In genomic region chr4:131266764-131267163, GRCm38 (mm10) we compare ENCODE assay signal across 20 mouse cellular contexts.
DNase-seq lines count a peak whose midpoint lies in the region; ATAC-seq and TF ChIP-seq lines count a peak whose summit lies in the region.
"Had no signal": no experiment of that assay in that cellular context is flagged by ENCODE, and none has a peak within 500 bp of the region (broad histone marks: within the 10 kb centered on the region; RNA-seq: fewer than 3 reads in every experiment).

No protein-coding gene starts in this region.

- 7% methylated on average over 8 of the region's 9 CpGs for WGBS in embryonic facial prominence, embryonic 14.5 days
- WGBS in embryonic facial prominence, embryonic 10.5 days: 6% methylated on average over 9 of the region's 9 CpGs
- 4% methylated on average over 9 of the region's 9 CpGs for WGBS in forebrain, postnatal 0 days

- no peak overlapping the region for H3K4me2 ChIP-seq in embryonic facial prominence, embryonic 14.5 days (ENCODE audit: low read depth, low read length)
- no peak overlapping the region for H3K4me2 ChIP-seq in forebrain, postnatal 0 days (ENCODE audit: low read depth)
- H3K4me2 ChIP-seq: embryonic facial prominence, embryonic 12.5 days; heart, embryonic 15.5 days; hindbrain, embryonic 15.5 days had no signal

- no peak overlapping the region for H3K27ac ChIP-seq in embryonic facial prominence, embryonic 14.5 days (replicated peaks; ENCODE audit: low read depth, low read length)
- H3K27ac ChIP-seq in embryonic facial prominence, embryonic 10.5 days (replicated peaks): no peak overlapping the region
- no peak overlapping the region for H3K27ac ChIP-seq in forebrain, postnatal 0 days (ENCODE audit: low read depth, low read length)
- H3K27ac ChIP-seq: embryonic facial prominence, embryonic 12.5 days; gastrocnemius, adult 2 months; heart, embryonic 15.5 days; hindbrain, embryonic 15.5 days; macrophage had no signal

- no peaks in the 10 kb centered on the region; the same call in 1 of the 2 replicates for H3K27me3 ChIP-seq in embryonic facial prominence, embryonic 14.5 days (replicated peaks; ENCODE audit: control insufficient read depth, insufficient read depth, low read length)
- H3K27me3 ChIP-seq in embryonic facial prominence, embryonic 10.5 days (replicated peaks; ENCODE audit: low read depth, poor library complexity, severe bottlenecking): peaks cover 45% of the 10 kb centered on the region
- H3K27me3 ChIP-seq in forebrain, postnatal 0 days (ENCODE audit: insufficient read depth, low read length): no peaks in the 10 kb centered on the region

- no peaks in the 10 kb centered on the region for H3K9me3 ChIP-seq in embryonic facial prominence, embryonic 14.5 days (ENCODE audit: control insufficient read depth, low read length)
- no peaks in the 10 kb centered on the region for H3K9me3 ChIP-seq in embryonic facial prominence, embryonic 10.5 days
- no peaks in the 10 kb centered on the region for H3K9me3 ChIP-seq in forebrain, postnatal 0 days (ENCODE audit: low read length)
- H3K9me3 ChIP-seq: embryonic facial prominence, embryonic 12.5 days; heart, embryonic 15.5 days; hindbrain, embryonic 15.5 days had no signal

- no peak overlapping the region for H3K9ac ChIP-seq in embryonic facial prominence, embryonic 14.5 days (ENCODE audit: low read depth, low read length)
- no peak overlapping the region for H3K9ac ChIP-seq in forebrain, postnatal 0 days
- H3K9ac ChIP-seq: embryonic facial prominence, embryonic 12.5 days; heart, embryonic 15.5 days; hindbrain, embryonic 15.5 days had no signal

- ATAC-seq in embryonic facial prominence, embryonic 14.5 days (ENCODE audit: low read depth): no peak
- peak; percentile 32; the same call in 1 of the 2 replicates for ATAC-seq in forebrain, postnatal 0 days
- no peak for ATAC-seq in cerebellum, adult (ENCODE audit: insufficient number of reproducible peaks, low FRiP score, low TSS enrichment)
- ATAC-seq: intestine, embryonic 16.5 days had no signal

- TF ChIP-seq CTCF in forebrain, postnatal 0 days (IDR thresholded peaks at IDR 0.05; ENCODE audit: low read depth): peak; percentile 35

- H3K4me1 ChIP-seq in embryonic facial prominence, embryonic 14.5 days (ENCODE audit: control insufficient read depth, insufficient read depth, low read length): no peaks in the 10 kb centered on the region
- peaks cover 14% of the 10 kb centered on the region for H3K4me1 ChIP-seq in embryonic facial prominence, embryonic 10.5 days
- no peaks in the 10 kb centered on the region for H3K4me1 ChIP-seq in forebrain, postnatal 0 days (ENCODE audit: insufficient read depth)

- H3K36me3 ChIP-seq in embryonic facial prominence, embryonic 14.5 days (ENCODE audit: control insufficient read depth, insufficient read depth, low read length): no peaks in the 10 kb centered on the region
- no peaks in the 10 kb centered on the region for H3K36me3 ChIP-seq in embryonic facial prominence, embryonic 10.5 days (replicated peaks)
- no peaks in the 10 kb centered on the region for H3K36me3 ChIP-seq in forebrain, postnatal 0 days (ENCODE audit: insufficient read depth)
- H3K36me3 ChIP-seq: embryonic facial prominence, embryonic 12.5 days; heart, embryonic 15.5 days; hindbrain, embryonic 15.5 days had no signal

- H3K4me3 ChIP-seq in embryonic facial prominence, embryonic 14.5 days (ENCODE audit: low read depth, low read length): no peak overlapping the region
- no peak overlapping the region for H3K4me3 ChIP-seq in embryonic facial prominence, embryonic 10.5 days
- H3K4me3 ChIP-seq in forebrain, postnatal 0 days (ENCODE audit: low read depth, low read length): no peak overlapping the region
- H3K4me3 ChIP-seq: embryonic facial prominence, embryonic 12.5 days; erythroblast, embryonic 14.5 days; gastrocnemius, adult 2 months; heart, embryonic 15.5 days; hindbrain, embryonic 15.5 days had no signal

- DNase-seq in embryonic facial prominence, embryonic 14.5 days (ENCODE audit: low spot score): peak; percentile 46
- no peak for DNase-seq in embryonic facial prominence, embryonic 10.5 days (ENCODE audit: low spot score)
- DNase-seq in kidney, postnatal 4 days: peak; percentile 30 to 40
- no peak for DNase-seq in kidney, postnatal 14 days
- peak; percentile 48 to 55 for DNase-seq in right cerebral cortex, postnatal 10 days (ENCODE audit: low spot score in 2 of 2)
- DNase-seq in right cerebral cortex, adult 18-20 months: no peak
- DNase-seq in forebrain, postnatal 0 days: peak; percentile 40
- DNase-seq: adrenal gland, postnatal 25 days; cerebellum, adult 11-12 months; gastrocnemius, adult 2 months; heart, postnatal 36 days; kidney, adult 9 months; spleen, adult 18-20 months had no signal

Comparison
In these comparisons a context has a peak if more than half of its experiments do, and no peak if none do; other contexts are left out.
1. DNase-seq: peak in embryonic facial prominence, embryonic 14.5 days (single experiment), kidney, postnatal 4 days (2 of 2), right cerebral cortex, postnatal 10 days (2 of 2) and forebrain, postnatal 0 days (single experiment); none in embryonic facial prominence, embryonic 10.5 days (single experiment), kidney, postnatal 14 days (single experiment) and right cerebral cortex, adult 18-20 months (single experiment).